Mouse (Mus musculus): ENCODE measurements around the gene Fgf18. TPM values are rescaled to one million over a fixed set of nuclear protein-coding genes. Genes with fewer than 3 reads are reported as not detected.

Gene Fgf18
- polyA plus RNA-seq, 1 experiment from 2014 or later = 2.6 TPM

GRCm38 (mm10) chr11:33150364-33150763 lies 3.2 kb upstream of the Fgf18 start:
- Histone ChIP-seq H3K36me3 (peaks cover 40% of the 10 kb centered on the region), H3K9ac (no peak overlapping the region), H3K4me3 (no peak overlapping the region), H3K27ac (ENCODE audit: poor library complexity, severe bottlenecking) (no peak overlapping the region), H3K4me1 (replicated peaks) (peaks cover 28% of the 10 kb centered on the region), H3K4me2 (no peak overlapping the region), H3K9me3 (replicated peaks) (no peaks in the 10 kb centered on the region), H3K27me3 (replicated peaks) (peaks cover 10% of the 10 kb centered on the region)
- ATAC-seq (ENCODE audit: insufficient number of reproducible peaks, low FRiP score) = no peak

- no peaks in the 10 kb centered on the region for H3K9me3 ChIP-seq (replicated peaks)
- H3K27ac ChIP-seq (ENCODE audit: poor library complexity, severe bottlenecking) = no peak overlapping the region
- peaks cover 37% of the 10 kb centered on the region for H3K4me1 ChIP-seq (replicated peaks)
- H3K4me2 ChIP-seq = no peak overlapping the region
- H3K27me3 ChIP-seq (replicated peaks) = peaks cover 19% of the 10 kb centered on the region
- peaks cover 36% of the 10 kb centered on the region for H3K36me3 ChIP-seq
- H3K9ac ChIP-seq = no peak overlapping the region
- no peak for ATAC-seq (ENCODE audit: insufficient number of reproducible peaks, low FRiP score)
- no peak overlapping the region for H3K4me3 ChIP-seq
These were observed 2.3 kb upstream of the Fgf18 start for GRCm38 (mm10) chr11:33149453-33149852.

GRCm38 (mm10) chr11:33149088-33149436 lies 1.9 kb upstream of the Fgf18 start:
- no peak overlapping the region for H3K4me3 ChIP-seq
- WGBS = 34% methylated on average over 3 of the region's 3 CpGs
- H3K9me3 ChIP-seq (replicated peaks) = no peaks in the 10 kb centered on the region
- H3K27me3 ChIP-seq (replicated peaks) = peaks cover 23% of the 10 kb centered on the region
- peaks cover 41% of the 10 kb centered on the region for H3K4me1 ChIP-seq (replicated peaks)
- H3K27ac ChIP-seq (ENCODE audit: poor library complexity, severe bottlenecking) = no peak overlapping the region
- peaks cover 32% of the 10 kb centered on the region for H3K36me3 ChIP-seq
- ATAC-seq (ENCODE audit: insufficient number of reproducible peaks, low FRiP score) = no peak
- no peak overlapping the region for H3K9ac ChIP-seq
- no peak overlapping the region for H3K4me2 ChIP-seq

GRCm38 (mm10) chr11:33148338-33149087 lies 1.3 kb upstream of the Fgf18 start:
- H3K9ac ChIP-seq = peak overlapping the region; percentile 64; the same call in 1 of the 2 replicates
- WGBS = 6% methylated on average over 23 of the region's 23 CpGs

GRCm38 (mm10) chr11:33147572-33148337 lies 555 bp upstream of the Fgf18 start:
- under 1% methylated on average over 82 of the region's 85 CpGs for WGBS
- ATAC-seq (ENCODE audit: insufficient number of reproducible peaks, low FRiP score) = peak; percentile 52

More at GRCm38 (mm10) chr11:33148338-33149087, 1.3 kb upstream of the Fgf18 start:
- Histone ChIP-seq H3K36me3 (peaks cover 29% of the 10 kb centered on the region), H3K4me2 (peak overlapping the region; percentile 98), H3K4me3 (peak overlapping the region; percentile 59), H3K9me3 (replicated peaks) (no peaks in the 10 kb centered on the region), H3K27ac (ENCODE audit: poor library complexity, severe bottlenecking) (no peak overlapping the region), H3K27me3 (replicated peaks) (peaks cover 25% of the 10 kb centered on the region), H3K4me1 (replicated peaks) (peaks cover 46% of the 10 kb centered on the region)
- peak; percentile 71 for ATAC-seq (ENCODE audit: insufficient number of reproducible peaks, low FRiP score)

GRCm38 (mm10) chr11:33146651-33147131 lies 509 bp downstream of the Fgf18 start:
- peak overlapping the region; percentile 53 for H3K27ac ChIP-seq (ENCODE audit: poor library complexity, severe bottlenecking)
- peaks cover 20% of the 10 kb centered on the region for H3K36me3 ChIP-seq
- H3K27me3 ChIP-seq (replicated peaks) = peaks cover 25% of the 10 kb centered on the region
- H3K4me2 ChIP-seq = peak overlapping the region; percentile 98
- no peaks in the 10 kb centered on the region for H3K9me3 ChIP-seq (replicated peaks)
- 2% methylated on average over 30 of the region's 30 CpGs for WGBS
- peak overlapping the region; percentile 64 for H3K9ac ChIP-seq
- H3K4me1 ChIP-seq (replicated peaks) = peaks cover 61% of the 10 kb centered on the region
- ATAC-seq (ENCODE audit: insufficient number of reproducible peaks, low FRiP score) = peak; percentile 18; the same call in 1 of the 2 replicates
- H3K4me3 ChIP-seq = peak overlapping the region; percentile 59

More at GRCm38 (mm10) chr11:33147572-33148337, 555 bp upstream of the Fgf18 start:
- Histone ChIP-seq H3K4me3 (peak overlapping the region; percentile 59), H3K27ac (ENCODE audit: poor library complexity, severe bottlenecking) (no peak overlapping the region), H3K9me3 (replicated peaks) (no peaks in the 10 kb centered on the region), H3K9ac (peak overlapping the region; percentile 64), H3K4me1 (replicated peaks) (peaks cover 54% of the 10 kb centered on the region), H3K27me3 (replicated peaks) (peaks cover 25% of the 10 kb centered on the region), H3K36me3 (peaks cover 24% of the 10 kb centered on the region), H3K4me2 (peak overlapping the region; percentile 98)

GRCm38 (mm10) chr11:33146143-33146497 lies 1.1 kb downstream of the Fgf18 start:
- Histone ChIP-seq H3K9me3 (replicated peaks) (no peaks in the 10 kb centered on the region), H3K9ac (no peak overlapping the region), H3K36me3 (peaks cover 15% of the 10 kb centered on the region), H3K27ac (ENCODE audit: poor library complexity, severe bottlenecking) (peak overlapping the region; percentile 53), H3K4me3 (peak overlapping the region; percentile 59), H3K27me3 (replicated peaks) (peaks cover 25% of the 10 kb centered on the region), H3K4me2 (peak overlapping the region; percentile 98), H3K4me1 (replicated peaks) (peaks cover 61% of the 10 kb centered on the region)
- peak; percentile 63 for ATAC-seq (ENCODE audit: insufficient number of reproducible peaks, low FRiP score)
- WGBS = 3% methylated on average over 9 of the region's 9 CpGs

GRCm38 (mm10) chr11:33145201-33146142 lies 1.7 kb downstream of the Fgf18 start:
- H3K27me3 ChIP-seq (replicated peaks) = peaks cover 27% of the 10 kb centered on the region
- H3K4me2 ChIP-seq = peak overlapping the region; percentile 98
- H3K4me3 ChIP-seq = no peak overlapping the region
- peaks cover 9% of the 10 kb centered on the region for H3K36me3 ChIP-seq
- peaks cover 61% of the 10 kb centered on the region for H3K4me1 ChIP-seq (replicated peaks)
- WGBS = 31% methylated on average over 7 of the region's 7 CpGs
- peak overlapping the region; percentile 53; the same call in 1 of the 2 replicates for H3K27ac ChIP-seq (ENCODE audit: poor library complexity, severe bottlenecking)
- no peaks in the 10 kb centered on the region for H3K9me3 ChIP-seq (replicated peaks)
- ATAC-seq (ENCODE audit: insufficient number of reproducible peaks, low FRiP score) = no peak
- H3K9ac ChIP-seq = no peak overlapping the region

GRCm38 (mm10) chr11:33143906-33144305 lies 3.3 kb downstream of the Fgf18 start:
- Histone ChIP-seq H3K27ac (ENCODE audit: poor library complexity, severe bottlenecking) (no peak overlapping the region), H3K9me3 (replicated peaks) (no peaks in the 10 kb centered on the region), H3K36me3 (no peaks in the 10 kb centered on the region), H3K27me3 (replicated peaks) (peaks cover 41% of the 10 kb centered on the region), H3K9ac (no peak overlapping the region), H3K4me3 (no peak overlapping the region), H3K4me2 (no peak overlapping the region), H3K4me1 (replicated peaks) (peaks cover 61% of the 10 kb centered on the region)
- WGBS = 23% methylated on average over 9 of the region's 9 CpGs
- ATAC-seq (ENCODE audit: insufficient number of reproducible peaks, low FRiP score) = no peak

- H3K4me3 ChIP-seq = no peak overlapping the region
- peaks cover 45% of the 10 kb centered on the region for H3K27me3 ChIP-seq (replicated peaks)
- H3K9ac ChIP-seq = 0 out of 2 replicates have a peak overlapping the region, but pooled peaks have one; percentile 17
- H3K4me1 ChIP-seq (replicated peaks) = peaks cover 52% of the 10 kb centered on the region
- H3K4me2 ChIP-seq = peak overlapping the region; percentile 33
- H3K36me3 ChIP-seq = no peaks in the 10 kb centered on the region
- H3K27ac ChIP-seq (ENCODE audit: poor library complexity, severe bottlenecking) = no peak overlapping the region
- WGBS = 32% methylated on average over 1 of the region's 1 CpGs
- ATAC-seq (ENCODE audit: insufficient number of reproducible peaks, low FRiP score) = no peak
- no peaks in the 10 kb centered on the region for H3K9me3 ChIP-seq (replicated peaks)
These were observed 4.4 kb downstream of the Fgf18 start for GRCm38 (mm10) chr11:33142801-33143200.

Data from heart, embryonic 12.5 days (tissue).